29 mouse cellular contexts compared by ENCODE assay signal in the genomic region with DNA sequence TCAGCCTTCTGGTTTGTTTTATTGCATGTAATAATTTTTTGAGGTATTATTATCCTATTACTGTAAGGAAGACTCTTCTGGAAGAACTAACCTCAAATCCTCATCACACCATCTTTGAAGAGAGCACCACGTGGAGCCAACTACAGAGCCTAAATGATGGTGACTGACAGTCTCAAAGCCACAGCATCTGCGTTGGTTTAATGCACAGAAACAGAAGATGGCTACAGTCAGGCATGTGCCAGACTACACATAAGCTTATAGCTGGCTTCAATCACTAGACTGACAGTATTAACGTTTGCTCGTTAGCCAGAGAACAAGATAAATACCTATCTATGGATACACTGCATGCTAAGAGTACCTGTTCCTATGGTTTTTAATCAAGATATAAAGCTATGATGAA.
"Had no signal": no experiment of that assay in that cellular context is flagged by ENCODE, and none has a peak within 500 bp of the region (broad histone marks: within the 10 kb centered on the region; RNA-seq: fewer than 3 reads in every experiment).

No protein-coding gene starts in this region.

- H3K4me3 ChIP-seq: gastrocnemius, adult 2 months; heart, adult 2 months; heart, embryonic 10.5 days; heart, embryonic 12.5 days; hindbrain, embryonic 10.5 days; hindbrain, embryonic 12.5 days; intestine, embryonic 15.5 days; layer of hippocampus, adult 2 months; left cerebral cortex, adult 2 months; limb, embryonic 10.5 days; limb, embryonic 12.5 days; liver, embryonic 13.5 days; liver, embryonic 15.5 days had no signal

- ATAC-seq: hindbrain, embryonic 16.5 days; inflammation-experienced regulatory T-cells, adult 6 months; intestine, embryonic 15.5 days; intestine, postnatal 0 days; liver, postnatal 0 days had no signal

- H3K4me2 ChIP-seq: heart, embryonic 12.5 days; hindbrain, embryonic 12.5 days; hindbrain, embryonic 14.5 days; intestine, embryonic 15.5 days; limb, embryonic 12.5 days; liver, embryonic 11.5 days; liver, embryonic 13.5 days; liver, embryonic 15.5 days had no signal

- H3K27ac ChIP-seq: gastrocnemius, adult 2 months; heart, embryonic 10.5 days; hindbrain, embryonic 10.5 days; hindbrain, embryonic 12.5 days; hindbrain, embryonic 14.5 days; intestine, embryonic 15.5 days; layer of hippocampus, adult 2 months; left cerebral cortex, adult 2 months; limb, embryonic 10.5 days; liver, embryonic 13.5 days; liver, embryonic 15.5 days had no signal

- H3K9me3 ChIP-seq: heart, embryonic 10.5 days; heart, embryonic 12.5 days; hindbrain, embryonic 10.5 days; hindbrain, embryonic 12.5 days; intestine, embryonic 15.5 days; limb, embryonic 10.5 days; limb, embryonic 12.5 days; liver, embryonic 13.5 days; liver, embryonic 15.5 days had no signal

- H3K9ac ChIP-seq: heart, embryonic 12.5 days; hindbrain, embryonic 12.5 days; hindbrain, embryonic 14.5 days; intestine, embryonic 15.5 days; limb, embryonic 12.5 days; liver, embryonic 13.5 days; liver, embryonic 15.5 days; liver, postnatal 0 days had no signal

- DNase-seq: gastrocnemius, adult 2 months; gastrocnemius, postnatal 10 days; gastrocnemius, postnatal 25 days; heart, adult 2 months; heart, postnatal 10 days; heart, postnatal 4 days; kidney, adult 18-20 months; kidney, adult 8-10 months; kidney, postnatal 10 days; kidney, postnatal 25 days; kidney, postnatal 4 days; liver; liver, embryonic 13.5 days; liver, postnatal 0 days had no signal

- H3K27me3 ChIP-seq: heart, embryonic 12.5 days; hindbrain, embryonic 12.5 days; intestine, embryonic 15.5 days; limb, embryonic 12.5 days; liver, embryonic 13.5 days; liver, embryonic 15.5 days had no signal

- H3K36me3 ChIP-seq: heart, embryonic 10.5 days; heart, embryonic 12.5 days; hindbrain, embryonic 10.5 days; hindbrain, embryonic 12.5 days; intestine, embryonic 15.5 days; liver, embryonic 13.5 days; liver, embryonic 15.5 days had no signal
